Mouse (Mus musculus) limb, embryonic 12.5 days (tissue): ENCODE measurements around the gene Olfr1415. TPM values are rescaled to one million over a fixed set of nuclear protein-coding genes. Genes with fewer than 3 reads are reported as not detected.
"Not testable (repeated sequence)": the region's sequence is repeated elsewhere in the genome, so short reads cannot be mapped to it uniquely, and the experiment has no call there.

Experiments
- ATAC-seq: fragments of 200-750 bp; cut with Nextera tagmentation; 2 replicates; pipeline ENCODE4 v1.8.0; 2017; ENCODE audit warnings: low read depth, moderate TSS enrichment; ENCODE audit not compliant: insufficient number of reproducible peaks, insufficient read depth, low FRiP score, low TSS enrichment
- H3K27ac ChIP-seq: fragments of 300-500 bp; sonication (generic); 2 replicates; pipeline ENCODE4 v1.5.1; 2016; ENCODE audit warnings: mild to moderate bottlenecking, moderate library complexity
- H3K27me3 ChIP-seq: fragments of 300-500 bp; sonication (generic); 2 replicates; pipeline ENCODE4 v1.6.1; 2016; ENCODE audit warnings: mild to moderate bottlenecking, moderate library complexity
- H3K36me3 ChIP-seq: fragments of 300-500 bp; sonication (generic); 2 replicates; pipeline ENCODE4 v1.6.1; 2016; ENCODE audit warnings: mild to moderate bottlenecking, moderate library complexity
- H3K4me1 ChIP-seq: fragments of 300-500 bp; sonication (generic); replicated peaks from 2 replicates; pipeline ENCODE4 v1.6.1; 2016
- H3K4me2 ChIP-seq: fragments of 300-500 bp; sonication (generic); 2 replicates; pipeline ENCODE4 v1.6.1; 2016; ENCODE audit warnings: mild to moderate bottlenecking, moderate library complexity
- H3K4me3 ChIP-seq: fragments of 300-500 bp; sonication (generic); replicated peaks from 2 replicates; pipeline ENCODE4 v1.5.1; 2016; ENCODE audit warnings: mild to moderate bottlenecking
- H3K9ac ChIP-seq: fragments of 300-500 bp; sonication (generic); replicated peaks from 2 replicates; pipeline ENCODE4 v1.6.1; 2016; ENCODE audit warnings: mild to moderate bottlenecking, moderate library complexity
- H3K9me3 ChIP-seq: fragments of 300-500 bp; sonication (generic); 2 replicates; pipeline ENCODE4 v1.6.1; 2016; ENCODE audit warnings: mild to moderate bottlenecking, moderate library complexity
- WGBS: fragments of 180-500 bp; shearing (Covaris S2); methylation state at CpG from one replicate; pipeline ENCODE4 v1.1.7; 2016; 5-methylcytosine and 5-hydroxymethylcytosine counted together
- polyA plus RNA-seq: library from polyadenylated mRNA; unstranded; fragments of >200 nt; fragmentation: Nextera tagmentation; extraction: Ambion mirVana; gene quantifications from 2 replicates; pipeline ENCODE4 v1.2.1, GENCODE M21; 2016

Olfr1415 gene
- polyA plus RNA-seq = not detected in 2 replicates

- no peak within 1 kb of the TSS for H3K9ac ChIP-seq
- H3K4me1 ChIP-seq = no peaks in the 10 kb centered on the region
- no peaks in the 10 kb centered on the region for H3K36me3 ChIP-seq
- H3K9me3 ChIP-seq = no peaks in the 10 kb centered on the region; the same call in 1 of the 2 replicates
- no peak within 1 kb of the TSS for H3K27ac ChIP-seq
- no peak within 1 kb of the TSS for H3K4me3 ChIP-seq
- ATAC-seq = no peak
- H3K27me3 ChIP-seq = no peaks in the 10 kb centered on the region
- H3K4me2 ChIP-seq = no peak within 1 kb of the TSS
- WGBS = 82% methylated on average over 2 of the region's 2 CpGs
These were observed at the start of gene Olfr1415 for GRCm38 (mm10) chr1:92496001-92496400. TSS of gene Olfr1415 (minus strand) at chr1:92496101.

GRCm38 (mm10) chr1:92539071-92539470 lies 43.2 kb upstream of the Olfr1415 start:
- WGBS = 47% methylated on average over 2 of the region's 2 CpGs
- no peak overlapping the region for H3K27ac ChIP-seq
- no peaks in the 10 kb centered on the region for H3K4me1 ChIP-seq
- no peak overlapping the region for H3K4me3 ChIP-seq
- H3K9me3 ChIP-seq = no peaks in the 10 kb centered on the region
- H3K27me3 ChIP-seq = no peaks in the 10 kb centered on the region; the same call in 1 of the 2 replicates
- no peak for ATAC-seq
- no peak overlapping the region for H3K4me2 ChIP-seq
- H3K9ac ChIP-seq = no peak overlapping the region
- H3K36me3 ChIP-seq = no peaks in the 10 kb centered on the region

GRCm38 (mm10) chr1:92536972-92537371 lies 41.1 kb upstream of the Olfr1415 start:
- ATAC-seq = no peak
- no peaks in the 10 kb centered on the region; the same call in 1 of the 2 replicates for H3K27me3 ChIP-seq
- no peaks in the 10 kb centered on the region for H3K4me1 ChIP-seq
- H3K4me3 ChIP-seq = no peak overlapping the region
- WGBS = 37% methylated on average over 5 of the region's 5 CpGs
- no peaks in the 10 kb centered on the region for H3K9me3 ChIP-seq
- H3K4me2 ChIP-seq = no peak overlapping the region
- no peak overlapping the region for H3K9ac ChIP-seq
- no peak overlapping the region for H3K27ac ChIP-seq
- H3K36me3 ChIP-seq = no peaks in the 10 kb centered on the region

GRCm38 (mm10) chr1:92523764-92524163 lies 27.9 kb upstream of the Olfr1415 start:
- H3K27ac ChIP-seq = no peak overlapping the region
- H3K4me3 ChIP-seq = no peak overlapping the region
- WGBS = 80% methylated on average over 3 of the region's 3 CpGs
- no peak for ATAC-seq
- H3K4me1 ChIP-seq = no peaks in the 10 kb centered on the region
- no peaks in the 10 kb centered on the region for H3K9me3 ChIP-seq
- no peaks in the 10 kb centered on the region for H3K36me3 ChIP-seq
- H3K27me3 ChIP-seq = 0 out of 2 replicates have a peak, but pooled peaks cover 5% of the 10 kb centered on the region
- no peak overlapping the region for H3K4me2 ChIP-seq
- H3K9ac ChIP-seq = no peak overlapping the region

GRCm38 (mm10) chr1:92521376-92521775 lies 25.5 kb upstream of the Olfr1415 start:
- no peak for ATAC-seq
- no peak overlapping the region for H3K27ac ChIP-seq
- no peak overlapping the region for H3K9ac ChIP-seq
- H3K9me3 ChIP-seq = no peaks in the 10 kb centered on the region
- H3K4me1 ChIP-seq = no peaks in the 10 kb centered on the region
- no peak overlapping the region for H3K4me2 ChIP-seq
- H3K36me3 ChIP-seq = no peaks in the 10 kb centered on the region
- H3K27me3 ChIP-seq = peaks cover 16% of the 10 kb centered on the region; the same call in 1 of the 2 replicates
- no peak overlapping the region for H3K4me3 ChIP-seq
- 19% methylated on average over 10 of the region's 10 CpGs for WGBS

- WGBS = 83% methylated on average over 6 of the region's 6 CpGs
- no peak overlapping the region for H3K4me2 ChIP-seq
- H3K4me3 ChIP-seq = no peak overlapping the region
- H3K36me3 ChIP-seq = no peaks in the 10 kb centered on the region
- no peaks in the 10 kb centered on the region for H3K9me3 ChIP-seq
- ATAC-seq = no peak
- no peak overlapping the region for H3K9ac ChIP-seq
- H3K27me3 ChIP-seq = peaks cover 16% of the 10 kb centered on the region; the same call in 1 of the 2 replicates
- no peak overlapping the region for H3K27ac ChIP-seq
- H3K4me1 ChIP-seq = no peaks in the 10 kb centered on the region
These were observed 23.1 kb upstream of the Olfr1415 start for GRCm38 (mm10) chr1:92519046-92519445.

GRCm38 (mm10) chr1:92518561-92518960 lies 22.7 kb upstream of the Olfr1415 start, which contains the start of gene Olfr1414:
TSS of gene Olfr1414 (minus strand) at chr1:92518661.
- Histone ChIP-seq H3K27me3 (peaks cover 16% of the 10 kb centered on the region; the same call in 1 of the 2 replicates), H3K9ac (no peak within 1 kb of the TSS), H3K4me1 (no peaks in the 10 kb centered on the region), H3K36me3 (no peaks in the 10 kb centered on the region), H3K27ac (no peak within 1 kb of the TSS), H3K4me3 (no peak within 1 kb of the TSS), H3K4me2 (no peak within 1 kb of the TSS), H3K9me3 (no peaks in the 10 kb centered on the region)
- ATAC-seq = no peak
- 78% methylated on average over 3 of the region's 3 CpGs for WGBS

- H3K27me3 ChIP-seq = peaks cover 15% of the 10 kb centered on the region; the same call in 1 of the 2 replicates
- H3K4me2 ChIP-seq = no peak overlapping the region
- no peak overlapping the region for H3K9ac ChIP-seq
- no peaks in the 10 kb centered on the region for H3K9me3 ChIP-seq
- no peak for ATAC-seq
- 81% methylated on average over 11 of the region's 11 CpGs for WGBS
- H3K36me3 ChIP-seq = no peaks in the 10 kb centered on the region
- H3K4me1 ChIP-seq = no peaks in the 10 kb centered on the region
- no peak overlapping the region for H3K4me3 ChIP-seq
- no peak overlapping the region for H3K27ac ChIP-seq
These were observed 19.5 kb upstream of the Olfr1415 start for GRCm38 (mm10) chr1:92515390-92515789.

- not testable (repeated sequence) for H3K9ac ChIP-seq, H3K27me3 ChIP-seq, H3K4me1 ChIP-seq, H3K36me3 ChIP-seq, H3K4me3 ChIP-seq, H3K27ac ChIP-seq, H3K4me2 ChIP-seq, ATAC-seq, H3K9me3 ChIP-seq
- 86% methylated on average over 5 of the region's 5 CpGs for WGBS
These were observed 15.7 kb upstream of the Olfr1415 start for GRCm38 (mm10) chr1:92511646-92512045.

- H3K36me3 ChIP-seq = no peaks in the 10 kb centered on the region
- no peaks in the 10 kb centered on the region for H3K4me1 ChIP-seq
- H3K27ac ChIP-seq = no peak within 1 kb of the TSS
- H3K4me2 ChIP-seq = no peak within 1 kb of the TSS
- H3K9me3 ChIP-seq = peaks cover 9% of the 10 kb centered on the region
- no peak within 1 kb of the TSS for H3K4me3 ChIP-seq
- peaks cover 8% of the 10 kb centered on the region; the same call in 1 of the 2 replicates for H3K27me3 ChIP-seq
- H3K9ac ChIP-seq = no peak within 1 kb of the TSS
- no peak for ATAC-seq
These were observed 10.9 kb downstream of the Olfr1415 start, which contains the start of gene Olfr1416 for GRCm38 (mm10) chr1:92485013-92485412. TSS of gene Olfr1416 (minus strand) at chr1:92485113.

GRCm38 (mm10) chr1:92474066-92474578 lies 21.8 kb downstream of the Olfr1415 start:
- Histone ChIP-seq H3K27me3 (no peaks in the 10 kb centered on the region), H3K36me3 (peaks cover 19% of the 10 kb centered on the region), H3K27ac (0 out of 2 replicates have a peak overlapping the region, but pooled peaks have one; percentile 12), H3K4me2 (peak overlapping the region; percentile 86), H3K4me1 (peaks cover 16% of the 10 kb centered on the region), H3K4me3 (peak overlapping the region; percentile 98), H3K9me3 (no peaks in the 10 kb centered on the region), H3K9ac (peak overlapping the region; percentile 56)
- peak; percentile 83 for ATAC-seq
- 3% methylated on average over 10 of the region's 10 CpGs for WGBS
